ENCODE assay signal across 18 mouse cellular contexts in the genomic region with DNA sequence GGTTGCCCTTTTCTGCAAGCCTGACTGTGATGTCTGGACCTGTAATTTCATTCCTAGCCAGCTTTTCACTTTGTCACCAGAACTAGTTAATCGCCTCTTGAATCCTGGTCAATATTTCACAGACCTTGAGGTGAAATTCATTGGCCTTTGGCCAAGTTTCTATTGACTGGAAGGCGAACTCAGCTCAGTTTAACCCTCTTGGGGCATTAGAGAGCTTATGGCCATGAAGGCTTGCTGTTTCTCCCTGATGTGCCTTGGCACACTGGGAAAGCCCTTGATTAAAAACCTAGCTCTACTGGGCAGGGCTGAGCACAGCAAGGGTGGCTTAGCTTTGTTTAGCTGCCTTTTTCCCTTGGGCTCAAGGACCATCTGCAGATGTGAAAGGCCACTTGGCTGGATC.
DNase-seq lines count a peak whose midpoint lies in the region; ATAC-seq and TF ChIP-seq lines count a peak whose summit lies in the region.
"Had no signal": no experiment of that assay in that cellular context is flagged by ENCODE, and none has a peak within 500 bp of the region (broad histone marks: within the 10 kb centered on the region; RNA-seq: fewer than 3 reads in every experiment).

No protein-coding gene starts in this region.

- no peak overlapping the region for H3K4me2 ChIP-seq in intestine, embryonic 16.5 days (ENCODE audit: low read depth, low read length)
- no peak overlapping the region for H3K4me2 ChIP-seq in intestine, embryonic 15.5 days (replicated peaks)
- no peak overlapping the region for H3K4me2 ChIP-seq in forebrain, embryonic 12.5 days
- H3K4me2 ChIP-seq: forebrain, embryonic 15.5 days; liver, embryonic 15.5 days had no signal

- no peaks in the 10 kb centered on the region for H3K36me3 ChIP-seq in intestine, embryonic 16.5 days (ENCODE audit: control insufficient read depth, insufficient read depth, low read length)
- H3K36me3 ChIP-seq in intestine, embryonic 15.5 days = no peaks in the 10 kb centered on the region
- H3K36me3 ChIP-seq in forebrain, embryonic 12.5 days (replicated peaks) = no peaks in the 10 kb centered on the region
- H3K36me3 ChIP-seq: embryonic facial prominence, embryonic 10.5 days; forebrain, embryonic 15.5 days; G1E; liver, embryonic 15.5 days had no signal

- peak; percentile 50; the same call in 1 of the 2 replicates for ATAC-seq in intestine, embryonic 16.5 days
- no peak for ATAC-seq in intestine, embryonic 15.5 days
- no peak for ATAC-seq in forebrain, embryonic 12.5 days (ENCODE audit: low FRiP score)
- ATAC-seq: CD4-positive, CD25-positive, alpha-beta regulatory T cell, adult 4 months; forebrain, embryonic 15.5 days had no signal

- H3K9ac ChIP-seq in intestine, embryonic 16.5 days (ENCODE audit: low read depth, low read length) = no peak overlapping the region
- H3K9ac ChIP-seq in intestine, embryonic 15.5 days = no peak overlapping the region
- H3K9ac ChIP-seq in forebrain, embryonic 12.5 days = no peak overlapping the region
- H3K9ac ChIP-seq: forebrain, embryonic 15.5 days; liver, embryonic 15.5 days had no signal

- no peak for TF ChIP-seq CTCF in brain, embryonic 14.5 days (IDR thresholded peaks at IDR 0.05; ENCODE audit: borderline replicate concordance, extremely low read depth, insufficient read depth, insufficient read length)

- no peaks in the 10 kb centered on the region for H3K9me3 ChIP-seq in intestine, embryonic 16.5 days (ENCODE audit: control insufficient read depth, low read length)
- no peaks in the 10 kb centered on the region for H3K9me3 ChIP-seq in intestine, embryonic 15.5 days
- no peaks in the 10 kb centered on the region for H3K9me3 ChIP-seq in forebrain, embryonic 12.5 days
- H3K9me3 ChIP-seq: embryonic facial prominence, embryonic 10.5 days; forebrain, embryonic 15.5 days; liver, embryonic 15.5 days had no signal

- H3K4me3 ChIP-seq in intestine, embryonic 16.5 days (ENCODE audit: low read length) = no peak overlapping the region
- H3K4me3 ChIP-seq in intestine, embryonic 15.5 days (replicated peaks) = no peak overlapping the region
- H3K4me3 ChIP-seq in forebrain, embryonic 12.5 days (replicated peaks) = no peak overlapping the region
- H3K4me3 ChIP-seq: embryonic facial prominence, embryonic 10.5 days; forebrain, embryonic 15.5 days; liver, embryonic 15.5 days; myocyte had no signal

- 62% methylated on average over 2 of the region's 2 CpGs for WGBS in intestine, embryonic 16.5 days
- WGBS in intestine, embryonic 15.5 days = 63% methylated on average over 2 of the region's 2 CpGs
- 89% methylated on average over 2 of the region's 2 CpGs for WGBS in forebrain, embryonic 12.5 days

- no peaks in the 10 kb centered on the region for H3K27me3 ChIP-seq in intestine, embryonic 16.5 days (replicated peaks; ENCODE audit: control insufficient read depth, insufficient read depth, low read length)
- H3K27me3 ChIP-seq in intestine, embryonic 15.5 days (replicated peaks) = no peaks in the 10 kb centered on the region
- H3K27me3 ChIP-seq in forebrain, embryonic 12.5 days = no peaks in the 10 kb centered on the region
- H3K27me3 ChIP-seq: forebrain, embryonic 15.5 days; liver, embryonic 15.5 days had no signal

- no peaks in the 10 kb centered on the region for H3K4me1 ChIP-seq in intestine, embryonic 16.5 days (ENCODE audit: control insufficient read depth, insufficient read depth, low read length)
- no peaks in the 10 kb centered on the region for H3K4me1 ChIP-seq in intestine, embryonic 15.5 days (replicated peaks)
- H3K4me1 ChIP-seq in forebrain, embryonic 12.5 days = no peaks in the 10 kb centered on the region
- H3K4me1 ChIP-seq: liver, embryonic 15.5 days had no signal

- DNase-seq in MN1 (ENCODE audit: low spot score) = peak; percentile 33
- DNase-seq in brain, embryonic 14.5 days (ENCODE audit: low read depth) = peak; percentile 27
- DNase-seq in kidney, postnatal 10 days = peak; percentile 34
- no peak for DNase-seq in natural killer cell, adult 2 months (ENCODE audit: low spot score in 2 of 2)
- DNase-seq: cerebellum, adult 11-12 months; heart, postnatal 4 days; lung, postnatal 14 days; right cerebral cortex, adult 18-20 months; thymus, postnatal 14 days had no signal

- TF ChIP-seq POLR2A in brain, embryonic 14.5 days (IDR thresholded peaks at IDR 0.05; ENCODE audit: borderline replicate concordance, extremely low read depth, insufficient read depth, insufficient read length, poor library complexity, severe bottlenecking) = no peak

- no peak overlapping the region for H3K27ac ChIP-seq in intestine, embryonic 16.5 days (ENCODE audit: low read length)
- H3K27ac ChIP-seq in intestine, embryonic 15.5 days = no peak overlapping the region
- no peak overlapping the region for H3K27ac ChIP-seq in forebrain, embryonic 12.5 days
- H3K27ac ChIP-seq: embryonic facial prominence, embryonic 10.5 days; forebrain, embryonic 15.5 days; liver, embryonic 15.5 days had no signal

Comparison
In these comparisons a context has a peak if more than half of its experiments do, and no peak if none do; other contexts are left out.
1. DNase-seq: peak in MN1 (single experiment), brain, embryonic 14.5 days (single experiment) and kidney, postnatal 10 days (single experiment); none in natural killer cell, adult 2 months (0 of 2).